Mouse (Mus musculus) erythroblast, embryonic 14.5 days (primary cell): ENCODE results near the gene Rpp38.

Source experiments
- GATA1 ChIP-seq: IDR thresholded peaks from 2 replicates; pipeline ENCODE4 v1.6.1; 2012; ENCODE audit warnings: low read length, inconsistent platforms, mixed read lengths
- TAL1 ChIP-seq: IDR thresholded peaks from 3 replicates; pipeline ENCODE4 v1.6.1; 2012; ENCODE audit warnings: low read length, inconsistent platforms, mixed read lengths

DNA sequence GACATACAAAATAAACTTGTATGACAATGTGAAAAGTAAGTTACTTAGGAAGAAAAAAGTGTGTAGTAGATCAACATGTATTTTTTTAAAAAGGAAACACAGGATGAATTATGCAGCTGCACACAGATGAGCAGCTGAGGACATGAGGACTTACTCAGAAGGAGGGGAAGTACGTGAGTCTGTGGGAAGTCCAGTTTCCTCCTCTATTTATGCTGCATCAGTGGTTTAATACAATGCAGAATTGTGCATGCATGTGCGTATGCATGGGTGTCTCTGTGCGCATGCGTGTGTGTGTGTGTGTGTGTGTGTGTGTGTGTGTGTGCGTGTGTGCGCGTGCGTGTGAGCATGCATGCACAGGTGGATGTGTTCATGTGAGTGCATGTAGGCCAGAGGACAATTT lies 23.4 kb upstream of the Rpp38 start:
- TF ChIP-seq TAL1 (no peak), GATA1 (no peak)
